Mouse (Mus musculus) hematopoietic stem cell, adult 5-6 weeks (primary cell): ENCODE measurements around the gene Cd302. TPM values are rescaled to one million over a fixed set of nuclear protein-coding genes. Genes with fewer than 3 reads are reported as not detected.

Source experiments
- ATAC-seq, 2 experiments: fragments of 125-278 bp in 1 of 2; replicated peaks in 1 of 2; 2 replicates each; pipeline ENCODE4 v1.8.0; 2016 to 2017; ENCODE audit warnings: inconsistent platforms in 2 of 2, mild to moderate bottlenecking in 2 of 2, moderate number of reproducible peaks in 2 of 2, low read depth in 1 of 2, moderate TSS enrichment in 1 of 2; ENCODE audit not compliant: low FRiP score in 2 of 2, poor library complexity in 2 of 2, severe bottlenecking in 2 of 2, insufficient read depth in 1 of 2, low TSS enrichment in 1 of 2
- total RNA-seq: library from RNA; stranded (forward); fragments of 172-1452, 232-1000 nt; gene quantifications from 2 replicates; pipeline ENCODE4 v1.2.3, GENCODE M21; 2017

Gene Cd302
- total RNA-seq, result 1.6 and 1.7 TPM in 2 replicates

DNA sequence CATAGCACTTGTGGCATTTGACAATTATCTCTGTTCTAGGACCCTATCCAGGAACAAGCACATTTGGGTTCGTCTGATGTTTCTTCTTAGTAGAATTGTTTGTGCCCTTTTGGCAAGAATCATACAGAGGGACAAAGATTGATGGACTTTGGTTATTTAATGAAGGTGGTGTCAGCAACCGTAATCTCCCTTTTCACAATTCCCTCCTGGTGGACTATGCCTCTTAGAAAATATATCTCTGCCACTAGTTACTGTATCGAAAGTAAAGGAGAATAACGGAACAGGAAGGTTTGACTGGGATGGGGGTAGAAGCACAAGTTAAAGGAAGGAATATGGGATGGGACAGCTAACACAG is at the start of gene Cd302:
Gene Cd302, minus strand, starts transcription at position 22 of the 355 bp plus-strand sequence.
- ATAC-seq, result no peak

DNA sequence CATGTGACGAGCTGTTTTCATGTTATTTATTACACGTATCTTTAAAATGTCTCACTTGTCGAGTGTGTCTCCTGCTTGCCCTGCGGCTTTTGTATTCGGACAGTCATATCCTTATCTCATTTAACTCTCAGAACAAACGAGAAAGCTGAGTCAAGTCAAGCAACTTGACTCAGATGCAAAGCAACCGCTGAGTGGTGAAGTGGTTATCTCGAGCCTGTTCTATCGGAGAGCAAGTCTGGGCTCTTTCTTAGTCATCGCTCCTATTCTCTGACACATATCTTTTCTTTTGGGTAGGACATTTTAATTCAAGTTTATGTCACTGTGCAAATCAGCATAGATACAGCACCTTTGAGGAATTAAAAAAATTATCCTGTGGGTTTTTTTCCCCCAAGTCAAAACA is 44.4 kb upstream of the Cd302 start:
- ATAC-seq, result no peak

DNA sequence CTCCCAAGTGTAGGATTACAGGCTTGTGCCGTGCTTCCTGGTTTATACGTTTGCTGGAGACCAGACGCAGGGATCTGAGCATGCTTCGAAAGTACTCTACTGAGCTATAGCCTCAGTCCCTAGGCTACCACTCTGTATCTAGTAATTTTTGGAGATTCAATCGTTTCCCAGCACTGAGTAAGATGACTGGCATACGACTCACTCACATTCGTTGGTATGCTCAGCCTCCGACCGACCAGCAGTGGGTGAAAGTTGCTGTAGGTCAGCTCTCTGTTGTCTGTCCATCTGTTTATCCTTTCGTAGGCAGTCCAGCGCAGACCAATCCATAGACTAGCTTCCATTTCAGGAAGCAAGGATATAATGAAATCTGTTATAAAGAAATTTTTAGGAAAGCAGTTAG is 43.3 kb upstream of the Cd302 start:
- no peak for ATAC-seq

DNA sequence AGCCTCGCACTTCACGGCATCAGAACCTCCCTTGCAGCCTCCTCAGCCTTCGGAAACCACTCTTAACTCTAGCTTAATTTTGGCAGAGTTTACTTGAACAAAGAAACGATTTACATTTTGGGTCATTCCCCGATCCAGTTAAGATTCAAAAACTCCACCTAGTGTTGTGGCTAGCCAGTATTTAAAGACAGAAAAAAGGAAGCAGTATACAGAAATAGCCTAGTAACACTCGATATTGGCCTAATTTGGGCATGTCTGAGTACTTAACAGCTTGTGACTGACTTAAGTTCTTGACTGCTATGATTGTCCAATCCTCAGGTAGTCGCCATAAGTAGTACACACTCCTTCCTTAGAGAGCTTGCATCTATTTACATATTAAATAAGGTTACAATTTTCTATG is 42.7 kb upstream of the Cd302 start:
- no peak for ATAC-seq

DNA sequence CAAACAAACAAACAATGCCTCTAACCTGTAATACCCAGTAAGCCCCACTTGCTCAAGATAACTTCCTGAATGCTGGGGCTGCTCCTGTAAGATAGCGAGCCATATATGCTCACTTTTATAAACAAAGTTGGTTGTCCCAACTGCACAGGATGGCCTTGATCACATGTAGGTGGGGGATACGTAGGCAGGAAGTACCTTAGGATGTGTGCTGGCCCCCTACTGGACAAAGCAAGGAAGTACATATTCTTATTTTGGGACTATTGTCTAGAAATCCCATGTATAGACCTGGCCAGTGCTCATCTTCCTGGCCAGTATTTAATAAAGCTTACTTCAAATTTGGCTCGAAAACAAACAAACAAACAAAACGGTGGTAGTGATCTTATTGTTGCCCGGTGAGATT is 39.1 kb upstream of the Cd302 start:
- ATAC-seq, result no peak

DNA sequence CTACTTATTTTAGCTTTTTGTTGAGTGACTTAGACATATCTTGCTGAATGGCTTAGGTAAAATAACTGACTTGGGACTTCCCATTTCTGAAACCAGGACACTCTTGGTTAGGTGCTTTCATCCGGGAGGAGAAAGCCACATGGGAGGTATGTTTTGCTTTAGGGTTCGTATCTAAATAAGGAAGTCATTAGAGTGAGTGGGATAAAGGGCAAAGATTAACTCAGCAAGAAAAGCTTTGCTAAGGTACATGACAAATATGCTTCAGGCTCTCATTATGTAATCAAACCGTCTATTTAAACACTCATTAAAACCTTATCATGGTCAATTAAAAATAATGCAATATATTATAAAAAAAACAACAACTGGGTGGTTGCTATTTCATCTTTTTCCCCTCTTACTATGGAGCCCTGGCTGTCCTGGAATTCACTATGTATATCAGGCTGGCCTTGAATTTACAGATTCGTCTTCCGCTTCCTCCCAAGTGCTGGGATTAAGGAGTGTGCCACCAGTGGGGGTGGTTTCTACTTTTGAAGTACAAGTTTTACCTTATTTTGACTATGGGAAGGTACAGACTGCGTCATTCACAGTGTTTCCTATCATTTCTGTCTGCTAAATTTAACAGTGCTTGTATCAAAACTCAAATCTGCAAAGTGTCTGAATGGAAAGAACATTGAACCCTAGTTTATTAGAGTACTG is 37.9 kb upstream of the Cd302 start:
- no peak for ATAC-seq

DNA sequence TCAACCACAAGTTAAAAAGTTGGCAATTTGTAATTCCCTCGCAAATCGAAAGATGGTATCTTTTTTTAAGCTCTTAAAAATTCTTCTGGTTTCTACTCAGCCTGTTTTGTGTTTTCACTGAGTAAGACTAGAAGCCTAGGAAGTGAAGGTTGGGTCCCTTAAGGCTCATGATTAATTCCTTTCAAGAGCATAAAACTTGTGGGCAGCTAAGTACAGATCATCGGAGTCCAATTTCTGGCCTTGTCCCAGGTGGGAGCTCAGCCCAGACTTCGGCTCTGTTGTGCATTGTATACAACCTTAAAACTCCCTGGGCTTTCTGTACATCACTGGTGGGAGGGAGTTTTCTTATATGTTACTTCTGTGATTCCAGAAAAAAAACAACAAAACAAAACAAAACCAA is 19.5 kb upstream of the Cd302 start:
- no peak for ATAC-seq

DNA sequence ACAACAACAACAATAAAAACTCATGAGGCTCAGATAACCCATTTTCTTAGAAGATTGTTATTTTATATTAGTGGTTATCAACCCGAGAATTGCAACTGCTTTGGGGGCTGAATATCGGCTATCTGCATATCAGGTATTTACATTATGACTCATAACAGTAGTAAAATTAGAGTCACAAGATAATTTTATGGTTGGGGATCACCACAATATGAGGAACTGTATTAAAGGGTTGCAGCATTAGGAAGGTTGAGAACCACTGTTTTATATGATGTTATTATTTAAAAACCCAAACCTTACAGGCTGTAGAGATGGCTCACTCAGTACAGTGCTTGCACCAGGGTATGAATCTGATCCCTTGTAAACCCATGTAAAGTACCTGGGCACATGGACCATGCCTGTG is 15.0 kb upstream of the Cd302 start:
- ATAC-seq, result no peak

DNA sequence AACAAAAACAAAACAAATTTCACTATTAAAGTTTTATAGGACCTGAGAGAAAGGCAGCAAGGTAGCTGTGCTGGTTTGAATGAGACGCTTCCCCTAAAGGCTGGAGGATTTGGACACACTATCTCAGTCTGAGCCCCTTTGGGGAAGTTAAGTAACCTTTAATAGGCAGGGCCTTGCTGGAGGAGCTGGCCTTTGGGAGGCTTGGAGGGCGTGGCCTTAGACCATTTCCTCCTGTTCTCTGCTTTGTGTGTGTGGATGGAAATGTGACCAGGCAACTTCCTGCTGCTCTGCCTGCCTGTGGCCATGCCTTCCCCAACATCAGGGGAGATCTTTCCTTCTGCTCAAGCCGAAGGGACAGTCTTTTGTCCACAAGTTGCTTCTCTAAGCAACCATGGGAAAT is 14.0 kb upstream of the Cd302 start:
- peak; percentile 56 to 75; a peak in 2 of 4 replicates for ATAC-seq

DNA sequence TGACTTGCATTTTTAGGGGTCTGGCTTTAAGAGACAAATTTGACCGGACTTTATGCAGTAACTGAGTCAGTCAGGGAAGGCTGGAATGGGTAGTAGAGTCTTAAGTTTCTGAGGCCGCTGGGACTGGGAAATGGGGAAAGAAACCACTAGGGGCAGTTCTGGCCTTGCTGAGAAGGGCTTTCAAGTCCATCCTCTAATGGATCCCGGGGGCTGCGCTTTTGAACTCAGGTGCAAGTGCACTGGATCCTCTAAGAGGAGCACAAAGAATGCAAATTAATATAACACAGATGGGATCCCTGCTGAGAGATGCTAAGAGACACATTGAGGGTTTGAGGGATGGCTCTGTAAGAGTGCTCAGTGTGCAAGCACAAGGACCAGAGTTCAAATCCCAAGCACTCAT is 7.1 kb upstream of the Cd302 start:
- ATAC-seq, result no peak

DNA sequence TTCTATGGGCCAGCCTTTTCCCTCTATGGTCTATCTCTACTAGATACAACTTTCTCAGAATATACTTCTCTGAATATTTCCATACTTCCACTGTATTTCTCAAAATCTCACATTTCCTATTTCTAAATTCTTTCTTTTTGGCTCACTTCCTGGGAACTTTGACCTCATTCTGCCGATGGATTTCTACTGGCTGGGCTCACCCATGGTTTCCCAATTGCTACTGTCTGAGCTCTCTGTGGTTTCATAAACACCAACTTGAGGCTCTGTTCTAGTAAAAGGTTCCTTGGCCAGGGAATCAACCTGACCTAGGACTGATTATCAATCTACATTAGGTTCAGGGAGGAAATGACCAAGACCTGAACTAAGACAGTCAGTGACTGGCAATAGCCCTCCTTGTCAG is 5.2 kb upstream of the Cd302 start:
- no peak for ATAC-seq

DNA sequence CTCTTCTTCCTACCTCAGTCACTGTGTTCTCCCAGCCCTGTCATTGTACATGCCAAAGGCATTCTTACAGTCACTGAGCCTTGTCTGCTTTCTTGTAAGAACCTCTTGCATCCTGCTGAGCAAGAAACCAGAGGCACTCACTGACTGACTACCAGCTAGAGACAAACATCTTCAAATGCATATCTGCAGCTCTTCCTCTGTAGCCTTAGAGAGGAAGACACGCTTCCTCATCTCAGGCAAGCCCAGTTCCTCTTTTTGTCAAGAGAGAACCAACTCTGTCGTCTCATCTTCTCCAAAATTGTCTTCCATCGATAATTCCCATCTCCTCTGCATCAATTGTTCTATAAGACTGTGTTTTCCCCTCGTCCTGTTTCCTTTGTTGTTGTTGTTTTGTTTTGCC is 4.3 kb upstream of the Cd302 start:
- ATAC-seq, result peak; percentile 40 to 63; a peak in 3 of 4 replicates

DNA sequence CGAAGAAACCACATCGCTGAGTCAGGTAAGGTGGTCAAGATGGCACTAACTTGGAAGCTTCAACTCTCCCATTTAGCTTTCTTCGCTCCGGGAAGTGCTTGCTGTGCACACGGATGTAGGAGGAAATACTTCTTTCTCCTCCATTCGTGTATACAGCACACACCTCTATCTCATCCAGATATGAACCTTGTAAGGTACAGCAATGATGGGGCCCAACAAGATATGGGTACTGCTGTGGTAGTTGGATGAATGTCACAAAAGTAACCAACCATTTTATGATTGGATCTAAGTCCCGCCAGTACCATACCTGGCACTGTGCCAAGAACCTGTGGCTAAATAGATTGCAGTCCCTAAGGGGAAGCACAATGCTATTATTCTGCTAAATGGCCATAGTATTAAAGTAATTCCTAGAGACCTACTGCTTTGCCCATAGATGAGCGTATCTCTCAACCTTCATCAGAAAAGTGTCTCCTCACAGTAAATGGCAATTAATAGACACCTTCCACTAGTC is 874 bp upstream of the Cd302 start:
- no peak for ATAC-seq

DNA sequence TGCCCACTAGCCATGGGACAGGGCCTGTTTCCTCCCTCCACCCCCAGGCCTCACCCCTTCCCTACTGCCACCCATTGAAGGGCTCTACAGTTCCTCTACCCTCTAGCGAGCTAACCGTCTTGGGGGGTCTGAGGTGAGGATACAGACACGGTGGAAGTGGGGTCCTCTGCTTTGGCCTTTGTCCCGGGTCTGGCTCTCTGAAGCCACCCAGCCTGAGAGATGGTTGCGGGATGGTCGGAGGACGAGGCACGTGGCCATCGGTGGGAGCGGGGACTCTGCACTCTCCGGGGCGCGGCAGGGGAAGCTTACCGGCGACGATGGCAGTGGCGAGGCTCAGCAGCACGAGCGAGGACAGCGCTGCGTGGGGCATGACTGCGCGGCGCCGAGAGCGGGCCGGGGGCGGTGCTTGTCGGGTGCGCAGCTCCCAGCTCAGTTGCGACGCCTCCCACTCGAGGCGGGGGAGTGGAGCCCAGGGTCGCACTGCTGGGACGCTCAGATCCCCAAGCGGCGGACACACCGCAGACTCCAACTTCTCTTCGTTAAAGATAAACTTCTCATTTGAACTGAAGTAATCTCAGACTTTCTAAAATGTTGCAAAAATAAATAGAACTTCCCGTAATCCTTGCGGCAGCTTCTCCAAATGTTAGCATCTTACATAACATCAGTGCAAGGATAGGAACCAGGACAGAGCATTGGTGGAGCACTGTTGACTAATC is 379 bp downstream of the Cd302 start:
- peak; percentile 76 to 78 for ATAC-seq

DNA sequence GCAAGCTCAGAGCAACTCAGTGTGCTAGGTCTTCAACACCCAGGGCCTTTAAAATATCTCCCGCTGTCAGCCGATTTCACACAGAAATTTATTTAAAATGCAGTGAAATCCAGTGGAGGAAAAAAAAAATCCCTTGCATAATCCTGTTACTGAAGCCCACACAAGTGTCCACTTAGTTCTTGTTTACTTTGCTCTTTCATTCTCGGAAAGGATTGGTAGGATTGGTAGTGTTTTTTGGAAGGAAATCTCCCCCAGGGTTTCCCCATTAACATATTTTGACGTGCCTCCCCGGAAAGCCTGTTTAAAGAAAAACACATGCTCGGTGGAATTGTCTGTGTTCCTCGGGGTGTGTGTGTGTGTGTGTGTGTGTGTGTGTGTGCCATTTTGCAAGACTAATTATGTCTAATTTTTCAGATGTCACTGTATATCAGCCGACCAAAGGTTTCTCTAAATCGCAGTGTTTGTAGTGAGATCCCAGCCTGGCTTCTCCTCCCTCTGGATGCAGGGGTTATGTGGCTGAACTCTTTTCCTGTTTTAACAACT is 1.0 kb downstream of the Cd302 start:
- ATAC-seq, result no peak

DNA sequence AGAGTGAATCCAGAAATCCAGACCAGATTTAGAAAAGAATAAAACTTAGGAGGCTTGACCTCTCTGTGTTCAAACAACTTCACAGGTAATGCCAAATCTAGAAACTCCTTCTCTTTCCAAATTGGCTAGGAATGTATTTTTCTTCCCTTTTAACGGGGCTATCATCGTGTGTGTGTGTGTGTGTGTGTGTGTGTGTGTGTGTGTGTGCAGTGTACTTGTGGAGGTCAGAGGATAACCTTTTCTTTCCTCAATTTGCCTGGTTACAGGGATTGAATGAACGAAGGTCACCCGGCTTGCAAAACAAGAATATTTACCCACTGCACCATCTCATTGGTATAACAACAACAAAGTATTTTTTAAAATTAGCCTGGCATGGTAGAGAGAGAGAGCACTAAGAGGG is 1.7 kb downstream of the Cd302 start:
- no peak for ATAC-seq

DNA sequence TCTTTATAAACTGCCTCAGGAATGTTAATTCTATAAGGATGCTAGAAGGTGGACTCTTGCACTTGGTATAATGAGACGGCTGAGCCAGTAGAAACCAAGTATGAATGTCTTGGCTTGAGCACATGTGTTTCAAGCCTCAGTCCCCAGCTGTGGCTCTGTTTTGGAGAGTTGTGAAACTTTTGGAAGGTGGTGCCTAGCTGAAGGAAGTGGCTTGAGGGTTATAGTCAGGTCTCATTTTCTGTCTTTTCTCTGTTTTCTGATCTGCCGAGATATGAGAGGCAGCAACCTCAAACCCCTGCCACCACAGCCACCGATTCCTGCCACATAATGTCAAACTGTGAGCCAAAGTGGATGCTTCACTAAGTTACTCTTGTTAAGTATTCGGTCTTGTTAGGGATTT is 5.7 kb downstream of the Cd302 start:
- ATAC-seq, result peak; percentile 60 to 65

DNA sequence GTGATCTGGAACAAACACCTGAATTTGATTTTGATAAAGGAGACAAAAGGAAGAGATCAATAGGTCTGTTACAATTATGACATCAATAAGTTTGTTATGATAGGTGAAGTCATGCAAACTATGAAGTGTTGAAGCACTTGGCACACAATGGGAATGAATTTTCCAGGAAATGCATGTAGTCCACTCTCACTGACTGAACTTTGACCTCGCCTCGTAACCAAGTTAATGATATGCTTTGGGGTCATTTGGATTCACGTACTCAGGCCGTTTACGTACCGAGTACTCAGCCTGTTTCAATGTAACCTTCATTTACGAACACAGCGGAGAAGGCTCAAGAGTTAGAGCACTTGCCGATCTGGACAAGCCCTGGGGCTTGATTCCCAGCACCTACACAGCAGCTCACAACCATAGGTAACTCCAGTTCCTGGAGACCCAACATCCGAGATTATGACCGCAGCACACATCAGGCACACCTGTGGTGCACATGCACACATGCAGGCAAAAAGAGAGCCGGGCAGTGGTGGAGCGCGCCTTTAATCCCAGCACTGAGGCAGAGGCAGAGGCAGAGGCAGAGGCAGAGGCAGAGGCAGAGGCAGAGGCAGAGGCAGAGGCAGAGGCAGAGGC is 14.3 kb downstream of the Cd302 start:
- ATAC-seq, result no peak
